Mouse (Mus musculus): ENCODE measurements at regions not wholly inside any gene's neighbourhood (a gene's known extent, or its start where the extent isn't known, plus 50 kb on each side); places are given as distances from the start of the nearest gene placed in this dataset.

- TF ChIP-seq CTCF (IDR thresholded peaks at IDR 0.05; ENCODE audit: low read depth) = no peak
- no peak for TF ChIP-seq EP300 (IDR thresholded peaks at IDR 0.05; ENCODE audit: low read depth)
Observed at GRCm38 (mm10) chr16:74929739-74930138, 518.1 kb upstream of the Robo2 start.

Measured in liver, postnatal 0 days (tissue).